Mouse (Mus musculus): ENCODE data around the gene Tmem80.
A peak's percentile ranks its signal among the peaks of the same experiment; 100 is the strongest.

Gene Tmem80

DNA sequence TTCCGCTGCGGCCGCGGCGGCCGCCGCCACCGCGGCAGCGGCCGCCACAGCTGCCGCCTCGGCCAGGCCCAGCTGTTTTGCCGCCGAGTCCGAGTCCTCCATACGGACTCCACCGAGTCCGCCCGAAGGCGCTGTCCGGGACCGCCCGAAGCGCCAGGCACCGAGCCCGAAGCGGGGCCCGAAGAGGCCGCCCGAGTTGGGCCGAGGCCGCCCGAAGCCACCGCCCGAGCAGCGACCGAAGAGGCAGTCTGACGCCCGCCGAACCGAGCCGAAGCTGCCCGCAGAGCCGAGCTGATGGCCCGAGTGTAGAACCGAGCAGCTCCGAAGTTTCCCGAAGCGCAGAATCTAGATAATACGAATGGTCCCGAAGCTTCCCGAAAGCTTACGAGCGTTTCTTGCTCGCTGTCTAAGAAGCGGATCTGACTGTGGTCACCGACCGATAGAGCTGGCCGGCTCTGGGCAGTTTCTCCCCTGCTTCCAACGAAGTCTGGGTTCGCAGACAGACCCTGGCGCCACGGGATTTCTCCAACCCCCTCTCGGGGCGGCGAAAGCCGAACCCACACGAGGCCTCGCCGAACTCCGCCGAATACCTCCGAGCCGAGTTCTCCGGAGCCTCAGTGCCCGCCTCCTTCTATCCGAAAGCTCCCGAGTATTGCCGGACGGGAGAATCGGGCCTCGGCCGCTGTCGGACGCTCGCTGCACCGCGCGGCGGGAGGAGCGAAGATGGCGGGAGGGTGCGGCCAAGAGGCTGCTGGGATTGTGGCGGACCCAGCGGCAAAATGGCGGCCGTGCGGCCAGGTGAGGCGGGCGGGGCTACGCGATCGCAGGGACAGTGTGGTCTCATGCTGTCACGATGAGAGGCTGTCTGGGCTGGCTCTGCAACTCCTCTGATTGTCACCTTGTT is at the start of gene Tmem80, which contains the start of gene Deaf1:
Tmem80 (plus strand) TSS at position 271 of the 904 bp plus-strand sequence.
Deaf1 (minus strand) TSS at position 222 of the 904 bp plus-strand sequence.
- DNase-seq = peak; percentile 100

DNA sequence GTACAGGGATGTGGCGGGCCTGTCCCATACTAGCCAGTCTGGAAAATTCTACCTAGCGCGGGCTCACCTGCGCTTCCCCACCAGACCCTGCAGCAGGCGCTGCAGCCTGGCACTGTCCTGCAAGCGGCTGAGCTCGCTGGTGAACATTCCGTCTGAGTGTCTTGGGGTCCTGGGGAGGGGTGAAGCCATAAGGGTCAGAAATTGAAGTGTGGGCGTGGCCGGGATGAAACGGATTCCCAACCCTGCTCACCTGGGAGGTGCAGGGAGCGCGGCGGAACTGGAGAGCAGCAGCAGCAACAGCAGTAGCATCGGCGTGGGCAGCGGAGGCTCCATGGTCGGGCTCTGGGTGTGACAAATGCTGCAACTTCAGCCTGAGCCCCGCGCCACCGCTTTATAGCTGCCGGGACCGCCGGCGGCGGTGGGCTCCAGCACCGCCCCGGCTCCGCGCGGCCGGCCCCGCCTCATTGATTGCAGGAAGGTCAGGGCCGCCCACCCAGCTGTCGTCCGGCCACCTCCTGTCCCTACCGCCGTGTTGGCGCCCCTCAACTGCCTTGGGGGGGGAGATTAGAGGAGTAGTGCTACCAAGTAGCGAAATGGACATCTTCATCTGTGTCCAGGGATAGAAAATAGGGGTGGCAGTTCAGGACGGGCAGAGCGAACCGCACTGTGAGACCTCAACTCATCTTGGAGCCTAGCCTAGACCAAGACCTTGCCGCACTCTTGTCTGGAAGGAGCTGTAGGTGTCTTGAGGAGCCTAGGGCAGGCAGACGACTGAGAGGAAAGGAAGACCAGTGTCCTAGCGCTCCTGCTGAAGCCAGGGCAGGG is 48.6 kb upstream of the Tmem80 start, which contains the start of gene Sct:
Sct (minus strand) TSS at position 368 of the 825 bp plus-strand sequence.
- peak; percentile 83 for DNase-seq

DNA sequence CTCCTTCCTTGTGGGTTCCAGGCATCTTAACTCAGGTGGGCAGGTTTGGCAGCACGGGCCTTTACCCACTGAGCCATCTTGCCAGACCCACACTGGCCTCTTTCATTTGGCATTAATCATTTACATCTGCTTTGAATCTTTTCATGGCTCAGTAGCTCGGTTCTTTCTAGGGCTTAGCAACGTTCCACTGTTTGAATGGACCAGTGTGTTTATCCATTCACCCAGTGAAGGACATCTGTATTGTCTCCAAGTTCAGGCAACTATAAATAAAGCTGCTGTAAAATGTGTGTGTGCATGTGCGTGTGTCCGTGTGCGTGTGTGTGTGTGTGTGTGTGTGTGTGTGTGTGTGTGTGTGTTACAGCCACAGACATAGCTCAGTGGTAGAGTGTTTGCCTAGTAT is 46.1 kb upstream of the Tmem80 start:
- no peak for DNase-seq

DNA sequence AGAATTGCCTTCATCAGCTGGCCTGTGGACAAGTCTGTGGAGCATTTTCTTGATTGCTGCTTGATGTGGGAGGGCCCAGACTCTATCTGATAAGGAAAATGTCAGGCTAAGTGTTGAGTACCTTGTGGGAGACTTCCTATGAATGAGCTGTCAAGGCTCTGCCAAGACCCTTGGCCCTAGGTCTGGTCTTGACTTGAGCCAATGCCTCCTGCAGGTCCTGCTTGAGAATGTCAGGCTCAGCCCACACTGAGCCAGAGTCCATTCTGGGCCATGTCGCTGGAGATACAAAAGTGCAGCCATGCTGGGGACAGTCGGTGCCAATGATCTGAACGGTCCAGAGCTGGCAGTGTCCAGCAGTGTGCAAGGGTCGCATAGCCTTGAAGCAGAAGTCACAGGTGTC is 44.8 kb upstream of the Tmem80 start:
- DNase-seq = no peak

DNA sequence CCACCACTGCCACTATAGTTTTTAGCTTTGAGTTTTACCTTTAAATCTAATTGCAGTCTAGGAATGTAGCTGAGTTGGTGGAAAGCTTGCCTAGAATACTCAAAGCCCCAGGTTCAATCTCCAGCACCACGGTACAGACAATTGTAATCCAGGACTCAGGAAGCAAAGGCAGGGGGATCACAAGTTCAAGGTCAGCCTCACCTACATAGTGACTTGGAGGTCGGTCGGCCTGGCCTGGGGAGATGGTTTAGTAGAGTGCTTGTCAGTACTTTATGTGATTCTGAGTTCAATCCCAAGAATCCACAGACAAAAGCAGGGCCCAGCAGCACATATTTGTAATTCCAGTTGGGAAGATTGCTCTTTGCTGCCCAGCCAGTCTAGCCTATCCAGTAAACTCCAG is 39.5 kb upstream of the Tmem80 start:
- DNase-seq = no peak

DNA sequence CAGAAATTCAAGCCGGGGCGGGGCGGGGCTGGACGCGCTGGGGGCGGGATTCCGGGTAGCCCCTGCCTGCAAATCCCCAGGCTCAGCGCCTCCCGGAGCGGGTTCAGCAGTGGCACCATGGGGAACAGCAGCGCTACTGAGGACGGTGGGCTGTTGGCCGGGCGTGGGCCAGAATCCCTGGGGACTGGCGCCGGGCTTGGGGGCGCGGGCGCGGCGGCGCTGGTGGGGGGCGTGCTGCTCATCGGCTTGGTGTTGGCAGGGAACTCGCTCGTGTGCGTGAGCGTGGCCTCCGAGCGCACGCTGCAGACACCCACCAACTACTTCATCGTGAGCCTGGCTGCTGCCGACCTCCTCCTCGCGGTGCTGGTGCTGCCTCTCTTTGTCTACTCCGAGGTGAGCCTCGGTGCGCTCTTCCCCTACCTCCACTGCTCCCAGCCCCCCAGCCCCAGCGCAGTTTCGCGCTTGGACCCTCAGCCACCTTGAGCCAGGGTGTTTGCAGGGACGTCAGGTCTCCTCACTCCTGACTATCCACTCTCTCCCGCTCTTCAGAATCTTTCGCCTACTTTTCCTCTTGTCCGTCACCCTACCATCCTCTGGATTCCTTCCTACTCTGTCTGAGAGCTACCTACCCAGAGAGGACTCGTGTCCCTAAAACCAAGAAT is 35.5 kb upstream of the Tmem80 start, which contains the start of gene Drd4:
Drd4 (plus strand) TSS at position 86 of the 662 bp plus-strand sequence.
- no peak for DNase-seq

DNA sequence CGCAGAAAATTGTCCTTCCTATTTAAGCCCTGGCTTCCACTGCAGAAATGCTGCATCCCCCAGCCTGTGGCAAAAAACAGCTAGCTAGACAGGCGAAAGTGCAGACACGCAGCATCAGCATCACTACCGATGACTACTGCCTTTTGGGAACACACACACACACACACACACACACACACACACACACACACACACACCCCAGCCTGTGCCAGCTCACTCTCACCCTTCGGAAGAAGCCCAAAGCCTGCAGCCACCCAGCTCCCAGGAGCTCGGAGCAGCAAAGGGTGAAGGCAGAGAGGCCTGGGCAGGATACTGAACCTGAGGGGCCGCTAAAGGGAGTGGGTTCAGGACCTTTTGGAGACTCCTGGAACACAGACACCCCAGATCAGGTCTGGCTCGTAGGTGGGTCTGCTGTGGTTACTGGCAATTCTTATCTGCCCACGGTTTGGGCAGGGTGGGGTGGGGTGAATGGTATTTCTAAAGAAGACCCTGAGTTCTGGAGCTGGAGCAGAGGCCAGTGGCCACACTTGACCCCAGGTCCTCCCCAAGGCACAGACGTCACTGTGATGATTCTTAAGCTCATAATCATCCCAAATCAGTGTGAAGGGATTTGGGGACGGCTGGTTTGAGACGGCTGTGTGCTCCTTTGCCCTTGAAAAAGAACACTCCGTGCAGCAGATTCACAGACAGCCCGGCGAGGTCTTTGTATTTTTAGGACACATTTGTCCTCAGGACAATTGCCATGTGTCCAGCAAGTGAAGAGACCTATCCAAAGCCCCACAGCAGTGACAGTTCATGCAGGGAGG is 34.8 kb upstream of the Tmem80 start:
- no peak for DNase-seq

DNA sequence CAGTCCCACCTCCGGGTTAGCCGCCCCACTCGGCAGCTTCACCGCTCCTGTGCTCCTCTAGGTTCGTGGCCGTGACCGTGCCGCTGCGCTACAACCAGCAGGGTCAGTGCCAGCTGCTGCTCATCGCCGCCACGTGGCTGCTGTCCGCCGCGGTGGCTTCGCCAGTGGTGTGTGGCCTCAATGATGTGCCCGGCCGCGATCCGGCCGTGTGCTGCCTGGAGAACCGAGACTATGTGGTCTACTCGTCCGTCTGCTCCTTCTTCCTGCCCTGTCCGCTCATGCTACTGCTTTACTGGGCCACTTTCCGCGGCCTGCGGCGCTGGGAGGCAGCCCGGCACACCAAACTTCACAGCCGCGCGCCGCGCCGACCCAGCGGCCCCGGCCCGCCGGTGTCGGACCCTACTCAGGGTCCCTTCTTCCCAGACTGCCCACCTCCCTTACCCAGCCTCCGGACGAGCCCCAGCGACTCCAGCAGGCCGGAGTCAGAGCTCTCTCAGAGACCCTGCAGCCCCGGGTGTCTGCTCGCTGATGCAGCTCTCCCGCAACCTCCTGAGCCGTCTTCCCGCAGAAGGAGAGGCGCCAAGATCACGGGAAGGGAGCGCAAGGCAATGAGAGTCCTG is 33.6 kb upstream of the Tmem80 start:
- DNase-seq = no peak

DNA sequence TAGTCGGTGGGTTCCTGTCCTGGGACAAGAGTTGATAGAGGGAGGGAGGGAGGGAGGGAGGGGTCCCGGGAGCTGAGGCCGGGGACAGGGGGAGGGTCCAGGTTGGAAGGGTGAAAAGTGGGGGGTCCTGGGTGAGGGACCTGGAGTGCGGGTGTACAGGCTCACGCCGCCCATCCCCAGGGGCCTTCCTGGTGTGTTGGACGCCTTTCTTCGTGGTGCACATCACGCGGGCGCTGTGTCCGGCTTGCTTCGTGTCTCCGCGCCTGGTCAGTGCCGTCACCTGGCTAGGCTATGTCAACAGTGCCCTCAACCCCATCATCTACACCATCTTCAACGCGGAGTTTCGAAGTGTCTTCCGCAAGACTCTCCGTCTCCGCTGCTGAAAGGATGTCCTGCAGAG is 33.1 kb upstream of the Tmem80 start:
- no peak for DNase-seq

DNA sequence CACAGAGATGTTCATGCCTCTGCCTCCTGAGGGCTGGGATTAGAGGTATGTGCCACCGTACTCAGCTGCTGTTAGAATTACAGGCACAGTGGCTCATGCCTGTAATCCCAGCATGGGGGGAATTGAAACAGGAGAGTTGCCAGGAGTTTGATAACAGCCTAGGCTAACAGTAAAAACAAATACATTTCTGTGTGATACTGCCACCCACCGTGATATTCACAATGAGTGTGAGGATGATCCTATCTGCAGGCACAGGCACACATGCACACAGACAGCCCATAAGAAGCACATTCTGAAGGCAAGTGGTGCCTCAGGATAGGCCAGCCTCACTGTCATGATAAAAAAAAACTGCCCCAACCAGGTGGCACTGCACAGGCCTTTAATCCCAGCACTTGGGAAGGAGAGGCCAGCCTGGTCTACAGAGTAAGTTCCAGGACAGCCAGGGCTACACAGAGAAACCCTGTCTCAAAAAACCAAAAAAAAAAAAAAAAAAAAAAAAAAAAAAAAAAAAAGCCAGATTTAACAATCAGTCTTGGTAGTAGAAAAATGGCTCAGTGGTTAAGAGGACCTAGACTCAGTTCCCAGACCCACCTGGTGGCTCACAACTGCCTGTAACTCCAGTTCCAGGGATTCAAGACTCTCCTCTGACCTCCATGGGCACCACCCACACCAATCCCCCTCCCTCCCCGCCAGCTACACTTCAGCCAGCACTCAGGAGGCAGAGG is 29.5 kb upstream of the Tmem80 start:
- DNase-seq = no peak

DNA sequence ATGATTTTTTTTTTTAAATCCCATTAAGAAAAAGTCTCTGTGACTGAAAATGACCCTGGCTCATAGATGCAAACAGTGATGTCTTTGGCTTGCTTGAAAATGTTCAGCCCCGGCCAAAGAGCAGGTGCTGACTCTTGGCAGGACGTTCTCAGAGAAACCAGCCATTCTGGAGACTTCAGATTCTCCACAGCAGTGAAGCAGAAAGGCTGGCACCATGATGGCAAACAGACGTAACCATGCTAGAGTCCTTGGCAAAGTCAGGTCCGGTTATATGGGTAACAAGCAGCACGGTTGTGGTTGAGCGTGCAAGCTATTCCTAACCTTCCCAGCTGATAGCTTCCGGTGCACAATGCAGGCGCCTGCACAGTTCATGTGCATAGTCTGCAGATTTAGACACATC is 28.4 kb upstream of the Tmem80 start:
- DNase-seq = no peak

DNA sequence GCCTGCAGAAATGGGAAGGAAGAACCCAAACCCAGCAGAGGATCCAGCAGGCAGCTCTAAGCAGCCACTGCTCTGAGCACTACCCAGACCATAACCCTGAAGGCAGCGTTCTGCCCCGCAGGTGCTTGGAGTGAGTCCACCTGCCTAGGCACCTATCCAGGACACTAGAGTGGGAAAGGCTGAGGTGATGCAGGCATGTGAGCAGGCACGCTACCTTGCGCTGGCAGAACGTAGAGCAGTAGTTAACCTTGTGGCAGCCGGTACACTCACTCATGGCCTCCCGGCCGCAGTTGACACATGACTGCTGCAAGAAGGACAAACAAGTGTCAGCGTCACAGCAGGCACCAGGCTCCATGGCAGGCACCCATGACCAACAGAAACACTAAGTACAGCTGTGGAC is 26.2 kb upstream of the Tmem80 start:
- DNase-seq = no peak

DNA sequence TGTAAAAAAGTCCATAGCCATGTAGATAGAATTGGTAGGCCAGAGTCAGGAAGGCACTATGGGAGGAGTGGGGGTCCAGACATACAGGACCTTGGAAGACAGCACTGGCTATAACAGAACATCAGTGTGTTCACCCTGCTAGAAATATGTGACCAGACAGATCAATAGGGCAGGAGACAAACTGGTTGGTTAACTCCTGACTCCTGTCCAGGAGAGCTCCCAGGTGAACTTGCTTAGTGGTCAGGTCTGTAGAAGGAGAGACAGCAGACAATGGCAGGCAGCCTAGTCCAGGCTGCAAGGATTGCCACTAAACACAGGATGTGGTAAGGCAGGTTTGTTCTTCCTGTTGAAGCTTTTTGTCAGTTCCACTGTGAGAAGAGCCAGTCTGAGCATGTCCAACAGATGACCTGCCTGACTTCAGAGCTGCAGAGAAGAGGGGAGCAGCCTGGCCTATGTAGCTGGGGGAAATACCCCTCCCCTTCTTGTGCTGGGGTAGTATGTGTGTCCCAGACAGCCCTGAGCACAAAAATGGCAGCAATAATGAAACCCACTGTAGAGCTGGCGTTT is 24.8 kb upstream of the Tmem80 start:
- no peak for DNase-seq

DNA sequence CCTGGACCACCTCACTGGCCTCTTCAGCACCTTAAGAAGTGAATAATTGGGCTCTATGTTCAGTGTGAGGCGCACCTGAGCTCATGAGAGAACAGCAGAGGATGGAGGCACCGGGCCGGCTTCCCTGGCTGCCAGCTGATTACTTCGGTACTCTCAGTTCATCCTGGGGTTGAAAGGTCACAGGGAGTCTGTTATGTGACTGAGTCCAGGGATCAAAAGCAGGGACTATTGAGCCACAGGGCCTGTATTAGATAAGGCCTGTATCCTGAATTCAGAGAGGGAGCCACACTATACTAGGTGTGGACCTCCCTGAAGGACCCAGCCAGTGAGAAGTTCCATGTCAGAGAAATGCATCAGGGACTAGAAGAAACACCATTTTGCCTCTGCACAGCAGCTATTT is 23.0 kb upstream of the Tmem80 start:
- no peak for DNase-seq

DNA sequence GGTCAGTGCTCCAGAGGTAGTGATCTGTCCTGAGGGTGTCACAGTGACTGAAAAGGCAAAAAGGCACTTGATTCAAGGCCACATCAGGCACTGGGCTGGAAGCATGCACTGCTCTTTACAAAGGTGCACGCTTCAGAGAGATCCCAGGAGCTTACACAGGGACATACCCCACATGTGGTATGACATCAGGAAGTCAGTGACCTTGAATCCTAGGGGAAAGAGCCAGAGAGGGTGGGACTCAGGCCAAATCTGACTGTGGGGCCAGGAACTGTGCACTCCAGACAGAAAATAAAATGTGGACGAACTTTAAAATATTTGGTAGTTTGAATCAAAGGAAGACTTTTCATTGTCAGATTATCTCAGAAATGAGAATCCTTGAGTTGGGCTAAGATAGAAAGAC is 13.1 kb upstream of the Tmem80 start:
- no peak for DNase-seq

DNA sequence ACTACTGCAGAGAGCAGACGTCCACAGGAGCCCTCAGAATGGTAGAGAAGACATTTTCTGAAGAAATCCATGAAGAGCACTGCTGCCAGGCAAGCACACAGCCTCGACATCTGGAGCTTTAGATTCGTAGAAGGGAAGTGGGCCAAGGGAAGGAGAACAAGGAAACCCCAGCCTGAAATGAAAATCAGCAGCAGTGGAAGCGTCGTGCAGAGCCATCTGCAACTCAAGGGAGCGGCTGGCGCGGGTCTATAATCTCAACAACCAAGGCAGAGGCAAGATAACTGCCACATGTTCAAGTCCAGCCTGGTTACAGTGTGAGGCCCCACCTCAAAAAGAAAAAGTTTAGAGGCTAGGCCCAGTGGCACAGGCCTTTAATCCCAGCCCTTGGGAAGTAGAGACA is 12.5 kb upstream of the Tmem80 start:
- DNase-seq = no peak

DNA sequence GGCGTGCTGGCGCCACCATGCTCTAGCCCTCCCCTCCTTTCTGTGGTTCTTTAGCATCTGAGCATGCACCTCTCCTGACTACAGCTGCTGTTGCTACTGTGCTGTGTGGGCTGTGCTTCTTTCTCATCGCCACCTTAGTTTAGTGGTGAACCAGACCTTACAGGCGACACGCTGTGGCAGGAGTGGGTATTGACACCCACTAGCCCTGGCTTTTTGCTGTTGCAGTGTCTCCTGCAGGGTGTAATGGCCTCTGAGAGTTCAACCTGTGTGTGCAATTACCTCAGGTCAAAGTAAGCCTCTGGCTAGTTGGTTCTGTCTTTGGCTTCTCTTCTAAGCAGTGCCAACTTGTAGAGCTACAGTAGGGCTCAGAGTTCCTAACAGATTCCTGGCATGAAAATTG is 11.6 kb upstream of the Tmem80 start:
- DNase-seq = no peak

DNA sequence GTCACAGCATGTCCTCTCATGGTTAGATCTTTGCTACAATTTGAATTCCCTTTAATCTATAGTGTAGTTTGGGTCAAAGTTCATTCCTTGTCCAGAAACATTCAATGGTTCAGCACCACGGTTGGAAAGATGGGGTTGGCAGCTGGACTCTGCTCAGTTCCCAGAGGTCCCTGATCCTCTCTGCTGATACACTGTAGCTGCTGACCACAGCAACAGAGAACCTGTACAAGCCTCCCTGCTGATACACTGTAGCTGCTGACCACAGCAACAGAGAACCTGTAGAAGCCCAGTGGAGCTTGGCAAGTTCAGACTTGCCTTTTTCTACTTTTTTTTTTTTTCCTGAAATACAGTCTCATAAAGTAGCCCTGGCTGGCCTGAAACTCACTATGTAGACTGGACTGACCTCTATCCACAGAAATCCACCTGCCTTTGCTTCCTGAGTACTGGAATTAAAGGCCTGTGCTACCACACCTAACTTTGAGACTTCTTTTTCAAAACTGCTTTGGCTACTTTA is 9.9 kb upstream of the Tmem80 start:
- no peak for DNase-seq

DNA sequence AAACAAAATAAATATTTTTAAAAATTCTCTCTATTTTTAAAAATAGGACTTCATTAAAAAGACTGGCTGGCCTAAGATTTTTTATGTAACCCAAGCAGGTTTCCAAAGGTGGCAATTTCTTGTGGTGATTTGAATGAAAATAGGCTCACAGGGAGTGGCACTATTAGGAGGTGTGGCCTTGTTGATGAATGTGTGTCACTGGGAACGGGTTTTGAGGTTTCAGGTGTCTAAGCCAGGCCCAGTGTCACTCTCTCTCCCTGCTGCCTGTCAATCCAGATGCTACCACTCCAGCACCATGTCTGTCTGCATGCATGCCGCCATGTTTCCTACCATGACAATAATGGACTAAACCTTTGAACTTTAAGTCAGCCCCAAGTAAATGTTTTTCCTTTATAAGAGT is 8.1 kb upstream of the Tmem80 start:
- no peak for DNase-seq

DNA sequence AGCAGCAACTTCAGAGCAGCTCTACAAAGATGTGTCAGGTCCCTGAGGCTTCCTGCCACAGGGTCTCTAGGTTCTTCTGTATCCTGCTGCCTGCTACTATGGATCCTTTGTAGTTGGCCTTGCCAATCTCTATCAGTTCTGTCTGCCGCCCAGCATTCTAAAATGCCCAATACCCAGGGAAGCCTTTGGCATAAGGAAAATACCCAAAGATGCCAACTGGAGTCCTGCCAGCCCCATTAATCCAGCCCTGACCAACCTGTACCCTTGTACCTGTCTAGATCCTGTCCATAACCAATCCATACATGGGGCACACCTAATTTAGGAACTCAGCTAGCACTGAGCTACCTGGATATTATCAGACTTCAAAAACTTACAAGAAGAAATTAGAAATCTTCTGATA is 2.9 kb upstream of the Tmem80 start:
- DNase-seq = no peak
